Mouse (Mus musculus) layer of hippocampus, adult 8-10 months (tissue): ENCODE results near the gene Zfp366. TPM values are rescaled to one million over a fixed set of nuclear protein-coding genes. Genes with fewer than 3 reads are reported as not detected.

ENCODE experiments used
- DNase-seq, 2 experiments: peaks; one replicate each; pipeline ENCODE4 v3.0.0; 2022; ENCODE audit warnings: low spot score in 2 of 2
- total RNA-seq, 4 experiments: library from RNA; stranded (reverse); gene quantifications; 2 replicates each; pipeline ENCODE4 v1.2.4; 2022

Gene Zfp366
- total RNA-seq, 4 experiments from 2014 or later, result 3.7 to 4.9 (median 3.9) TPM

- DNase-seq, result no peak
Observed at GRCm38 (mm10) chr13:99186138-99186853, 1.7 kb downstream of the Zfp366 start.

- no peak for DNase-seq
Observed at GRCm38 (mm10) chr13:99186859-99187258, 2.2 kb downstream of the Zfp366 start.

- DNase-seq, result no peak
Observed at GRCm38 (mm10) chr13:99187456-99187855, 2.8 kb downstream of the Zfp366 start.

- peak in 1 of 2 experiments; percentile 45 for DNase-seq
Observed at GRCm38 (mm10) chr13:99188625-99189024, 4.0 kb downstream of the Zfp366 start.

- DNase-seq, result no peak
Observed at GRCm38 (mm10) chr13:99189671-99190070, 5.0 kb downstream of the Zfp366 start.

- DNase-seq, result no peak
Observed at GRCm38 (mm10) chr13:99190466-99190865, 5.8 kb downstream of the Zfp366 start.

- DNase-seq, result no peak
Observed at GRCm38 (mm10) chr13:99191063-99191462, 6.4 kb downstream of the Zfp366 start.

GRCm38 (mm10) chr13:99196314-99196713 is 11.7 kb downstream of the Zfp366 start:
- no peak for DNase-seq

- no peak for DNase-seq
Observed at GRCm38 (mm10) chr13:99196865-99197264, 12.2 kb downstream of the Zfp366 start.

- no peak for DNase-seq
Observed at GRCm38 (mm10) chr13:99201647-99202574, 17.3 kb downstream of the Zfp366 start.

GRCm38 (mm10) chr13:99207214-99207613 is 22.6 kb downstream of the Zfp366 start:
- no peak for DNase-seq

GRCm38 (mm10) chr13:99209859-99210258 is 25.2 kb downstream of the Zfp366 start:
- DNase-seq, result no peak

GRCm38 (mm10) chr13:99210837-99211236 is 26.2 kb downstream of the Zfp366 start:
- no peak for DNase-seq

GRCm38 (mm10) chr13:99212976-99213375 is 28.4 kb downstream of the Zfp366 start:
- no peak for DNase-seq

- DNase-seq, result no peak
Observed at GRCm38 (mm10) chr13:99216005-99216404, 31.4 kb downstream of the Zfp366 start.

- no peak for DNase-seq
Observed at GRCm38 (mm10) chr13:99217984-99218383, 33.4 kb downstream of the Zfp366 start.

- DNase-seq, result no peak
Observed at GRCm38 (mm10) chr13:99219586-99219985, 35.0 kb downstream of the Zfp366 start.

- DNase-seq, result no peak
Observed at GRCm38 (mm10) chr13:99221996-99222395, 37.4 kb downstream of the Zfp366 start.

- no peak for DNase-seq
Observed at GRCm38 (mm10) chr13:99222476-99222875, 37.9 kb downstream of the Zfp366 start.

GRCm38 (mm10) chr13:99223321-99223884 is 38.8 kb downstream of the Zfp366 start:
- no peak for DNase-seq

- no peak for DNase-seq
Observed at GRCm38 (mm10) chr13:99223917-99224316, 39.3 kb downstream of the Zfp366 start.
